In the genomic region with DNA sequence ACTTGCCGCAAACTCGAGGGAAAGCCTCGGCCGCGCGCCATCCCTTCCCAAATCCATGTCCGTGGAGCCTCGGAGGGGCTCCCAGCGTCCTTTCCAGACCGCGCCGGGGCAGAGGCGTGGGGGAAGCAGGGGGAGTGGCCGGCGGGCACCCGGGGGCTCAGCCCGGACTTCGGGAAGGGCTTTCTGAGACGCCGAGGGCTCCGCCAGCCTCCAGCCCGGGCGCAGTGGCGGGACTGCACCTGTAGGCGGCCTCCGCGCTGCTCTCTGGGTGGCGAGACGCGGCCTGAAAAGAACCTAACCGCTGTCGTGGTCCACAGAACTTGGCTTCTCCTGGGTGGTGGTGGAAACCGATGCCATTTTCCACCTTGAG, we compare ENCODE assay signal across 8 mouse cellular contexts. TPM values are rescaled to one million over a fixed set of nuclear protein-coding genes. Genes with fewer than 3 reads are reported as not detected.
DNase-seq lines count a peak whose midpoint lies in the region; ATAC-seq and TF ChIP-seq lines count a peak whose summit lies in the region.

No protein-coding gene starts in this region.

- intact Hi-C loops in heart, postnatal 36 days (cut with DNase I): loop anchor here (1.0 to 10.0 kb wide), 7 partner anchors 203 to 1157 kb away; a partner anchor contains a TSS

- H3K4me2 ChIP-seq in forebrain, postnatal 0 days (ENCODE audit: low read depth): peak overlapping the region; percentile 78
- peak overlapping the region; percentile 89 for H3K4me2 ChIP-seq in lung, embryonic 14.5 days

- H3K4me1 ChIP-seq in ES-E14 (ENCODE audit: control insufficient read depth in 2 of 2, insufficient read depth in 2 of 2, low read length in 2 of 2, poor library complexity in 1 of 2): peaks cover 0 to 2% of the 10 kb centered on the region in 2 experiments; a peak in 1 of 4 replicates
- H3K4me1 ChIP-seq in forebrain, postnatal 0 days (ENCODE audit: insufficient read depth): peaks cover 16% of the 10 kb centered on the region
- H3K4me1 ChIP-seq in lung, embryonic 14.5 days (ENCODE audit: insufficient read depth): peaks cover 5% of the 10 kb centered on the region; the same call in 1 of the 2 replicates

- H3K4me3 ChIP-seq in ES-E14 (ENCODE audit: insufficient read depth in 1 of 2, low read depth in 1 of 2, low read length in 2 of 2, poor library complexity in 1 of 2, severe bottlenecking in 1 of 2): peak overlapping the region; percentile 87 to 92
- peak overlapping the region; percentile 64 for H3K4me3 ChIP-seq in forebrain, postnatal 0 days (ENCODE audit: low read depth, low read length)
- peak overlapping the region; percentile 72 for H3K4me3 ChIP-seq in lung, embryonic 14.5 days (ENCODE audit: low read depth, low read length)

- no peaks in the 10 kb centered on the region for H3K9me3 ChIP-seq in ES-E14 (ENCODE audit: control insufficient read depth, insufficient read depth, low read depth, low read length)
- H3K9me3 ChIP-seq in forebrain, postnatal 0 days (ENCODE audit: low read length): no peaks in the 10 kb centered on the region
- no peaks in the 10 kb centered on the region for H3K9me3 ChIP-seq in lung, embryonic 14.5 days (ENCODE audit: low read depth, low read length)

- peak; percentile 70 for ATAC-seq in forebrain, postnatal 0 days
- peak; percentile 71 for ATAC-seq in lung, embryonic 14.5 days (ENCODE audit: insufficient read depth)
- ATAC-seq in neutrophil, adult 5-6 weeks (ENCODE audit: extremely low read depth, insufficient number of reproducible peaks, low FRiP score, poor library complexity, severe bottlenecking): peak; percentile 57

- peak; percentile 69 for DNase-seq in ES-E14 (ENCODE audit: low read depth, low spot score)
- peak; percentile 46 to 55 for DNase-seq in cerebellum, adult 18-20 months
- peak; percentile 78 for DNase-seq in forebrain, postnatal 0 days
- peak; percentile 88 to 90 for DNase-seq in heart, postnatal 36 days
- DNase-seq in layer of hippocampus, adult 18-20 months (ENCODE audit: low spot score in 2 of 2): peak; percentile 40 to 61
- peak; percentile 94 for DNase-seq in lung, embryonic 14.5 days
- DNase-seq in thymus, postnatal 10 days (ENCODE audit: low spot score in 2 of 2): peak; percentile 9 to 52

- H3K27ac ChIP-seq in ES-E14 (ENCODE audit: insufficient read depth, low read depth, low read length, poor library complexity, severe bottlenecking): peak overlapping the region; percentile 86; the same call in 1 of the 2 replicates
- peak overlapping the region; percentile 78 for H3K27ac ChIP-seq in forebrain, postnatal 0 days (ENCODE audit: low read depth, low read length)
- peak overlapping the region; percentile 99 for H3K27ac ChIP-seq in lung, embryonic 14.5 days (ENCODE audit: low read depth)

- H3K36me3 ChIP-seq in ES-E14 (ENCODE audit: control insufficient read depth, insufficient read depth, low read length, poor library complexity, severe bottlenecking): no peaks in the 10 kb centered on the region
- H3K36me3 ChIP-seq in forebrain, postnatal 0 days (ENCODE audit: insufficient read depth): no peaks in the 10 kb centered on the region
- H3K36me3 ChIP-seq in lung, embryonic 14.5 days (ENCODE audit: insufficient read depth): no peaks in the 10 kb centered on the region

- H3K27me3 ChIP-seq in forebrain, postnatal 0 days (ENCODE audit: insufficient read depth, low read length): peaks cover 4% of the 10 kb centered on the region; the same call in 1 of the 2 replicates
- no peaks in the 10 kb centered on the region for H3K27me3 ChIP-seq in lung, embryonic 14.5 days (ENCODE audit: insufficient read depth, low read length)

- in situ Hi-C loops in ES-E14 (cut with MboI; ENCODE audit: low sequenced_read_pairs in 2 of 2, unreplicated experiment in 2 of 2): loop anchor here in 1 of 2 experiments (25.0 kb wide), 1 partner anchor 820 kb away; no protein-coding TSS in a partner anchor

- peak; percentile 85 for TF ChIP-seq CTCF in forebrain, postnatal 0 days (IDR thresholded peaks at IDR 0.05; ENCODE audit: low read depth)
- peak; percentile 88 for TF ChIP-seq CTCF in lung, embryonic 14.5 days (IDR thresholded peaks at IDR 0.05; ENCODE audit: low read depth)

- WGBS in forebrain, postnatal 0 days: under 1% methylated on average over 33 of the region's 33 CpGs
- under 1% methylated on average over 33 of the region's 33 CpGs for WGBS in lung, embryonic 14.5 days

- H3K9ac ChIP-seq in ES-E14 (ENCODE audit: insufficient read depth, low read depth, low read length, poor library complexity, severe bottlenecking): peak overlapping the region; percentile 94
- peak overlapping the region; percentile 42 for H3K9ac ChIP-seq in forebrain, postnatal 0 days
- H3K9ac ChIP-seq in lung, embryonic 14.5 days: peak overlapping the region; percentile 80

TF ChIP-seq in ES-E14, 5 proteins besides CTCF, POLR2A, EP300 and RAD21:
- TF ChIP-seq HCFC1 (IDR thresholded peaks at IDR 0.05; ENCODE audit: borderline replicate concordance, insufficient read depth, low read length) (no peak), ZC3H11A (IDR thresholded peaks at IDR 0.05; ENCODE audit: borderline replicate concordance, low read depth, low read length) (no peak), ZNF384 (IDR thresholded peaks at IDR 0.05; ENCODE audit: low read depth, low read length) (no peak), MAFK (IDR thresholded peaks at IDR 0.05; ENCODE audit: insufficient read depth, low read depth, low read length) (no peak), CHD2 (IDR thresholded peaks at IDR 0.05; ENCODE audit: low read depth, low read length) (no peak)

RNA-seq across cellular contexts. Expression of a gene that starts 0.9 kb away (rescaled TPM):
- 32.1 and 42.4 TPM in 2 replicates for total RNA-seq in ES-E14 (2012; rRNA removed)
- 4.9 and 10.3 TPM in 2 replicates for total RNA-seq in forebrain, postnatal 0 days (2014; rRNA removed)
- polyA plus RNA-seq in forebrain, postnatal 0 days (2015; fragmentation: Nextera tagmentation; extraction: Ambion mirVana): 2.7 and 4.1 TPM in 2 replicates
- total RNA-seq in heart, postnatal 36 days (2021): 10 to 100 TPM; 11.5 to 12.7 TPM
- total RNA-seq in layer of hippocampus, adult 18-20 months (2021): 1 to 10 TPM; 8.9 to 9.4 TPM
- polyA plus RNA-seq in lung, embryonic 14.5 days (2014; fragmentation: Nextera tagmentation; extraction: Ambion mirVana): 13.6 and 15.3 TPM in 2 replicates
- total RNA-seq in neutrophil, adult 5-6 weeks (2017): 0.61 and 0.81 TPM in 2 replicates

Comparison
In these comparisons a context has a peak if more than half of its experiments do, and no peak if none do; other contexts are left out.
1. Peak in every context shown above with its lines: DNase-seq, ATAC-seq, H3K4me3 ChIP-seq and H3K27ac ChIP-seq.
2. DNase-seq: peak in every context shown above with its lines; median percentile 94 in lung, embryonic 14.5 days; 89 in heart, postnatal 36 days; 78 in forebrain, postnatal 0 days; 69 in ES-E14; 50 in cerebellum, adult 18-20 months; 50 in layer of hippocampus, adult 18-20 months; 30 in thymus, postnatal 10 days.
3. H3K9ac ChIP-seq: peak in every context shown above with its lines; median percentile 94 in ES-E14; 80 in lung, embryonic 14.5 days; 42 in forebrain, postnatal 0 days.